Mouse (Mus musculus) limb, embryonic 14.5 days (tissue): ENCODE data around the gene Adamtsl1. TPM values are rescaled to one million over a fixed set of nuclear protein-coding genes. Genes with fewer than 3 reads are reported as not detected.
A peak's percentile ranks its signal among the peaks of the same experiment; 100 is the strongest.

Experiments
- ATAC-seq: fragments of 200-750 bp; cut with Nextera tagmentation; 2 replicates; pipeline ENCODE4 v1.8.0; 2017; ENCODE audit warnings: low read depth, moderate number of reproducible peaks, moderate TSS enrichment; ENCODE audit not compliant: low FRiP score
- DNase-seq: peaks from one replicate; pipeline ENCODE4 v3.0.0-alpha.2; 2015; ENCODE audit warnings: low spot score
- H3K27ac ChIP-seq: fragments of 300-500 bp; sonication (generic); replicated peaks from 2 replicates; pipeline ENCODE4 v1.5.1; 2014; ENCODE audit warnings: low read depth, mild to moderate bottlenecking, low read length, moderate library complexity, mixed read lengths
- H3K27me3 ChIP-seq: fragments of 300-500 bp; sonication (generic); 2 replicates; pipeline ENCODE4 v1.6.1; 2014; ENCODE audit warnings: low read length, mixed read lengths; ENCODE audit not compliant: control insufficient read depth, insufficient read depth
- H3K36me3 ChIP-seq: fragments of 300-500 bp; sonication (generic); 2 replicates; pipeline ENCODE4 v1.6.1; 2014; ENCODE audit warnings: mild to moderate bottlenecking, low read length, moderate library complexity, mixed read lengths; ENCODE audit not compliant: control insufficient read depth, insufficient read depth
- H3K4me1 ChIP-seq: fragments of 300-500 bp; sonication (generic); 2 replicates; pipeline ENCODE4 v1.6.1; 2014; ENCODE audit warnings: antibody characterized with exemption, low read length, mixed read lengths; ENCODE audit not compliant: control insufficient read depth, insufficient read depth
- H3K4me2 ChIP-seq: fragments of 300-500 bp; sonication (generic); replicated peaks from 2 replicates; pipeline ENCODE4 v1.6.1; 2014; ENCODE audit warnings: low read depth, mild to moderate bottlenecking, low read length, moderate library complexity; ENCODE audit not compliant: severe bottlenecking
- H3K4me3 ChIP-seq: fragments of 300-500 bp; sonication (generic); replicated peaks from 2 replicates; pipeline ENCODE4 v1.5.1; 2014; ENCODE audit warnings: low read length
- H3K9ac ChIP-seq: fragments of 300-500 bp; sonication (generic); 2 replicates; pipeline ENCODE4 v1.6.1; 2014; ENCODE audit warnings: mild to moderate bottlenecking, low read depth, low read length, moderate library complexity; ENCODE audit not compliant: severe bottlenecking
- H3K9me3 ChIP-seq: fragments of 300-500 bp; sonication (generic); 2 replicates; pipeline ENCODE4 v1.6.1; 2016; ENCODE audit warnings: low read length; ENCODE audit not compliant: control insufficient read depth
- POLR2A ChIP-seq: fragments of 200-500 bp; IDR thresholded peaks from 2 replicates; pipeline ENCODE4 v1.8.0; 2012; ENCODE audit warnings: inconsistent platforms, mild to moderate bottlenecking, moderate library complexity, borderline replicate concordance; ENCODE audit not compliant: insufficient read depth, insufficient read length; ENCODE audit errors: extremely low read depth
- WGBS: fragments of 180-500 bp; shearing (Covaris S2); extraction: QIAGEN DNeasy Blood & Tissue Kit; methylation state at CpG from one replicate; pipeline ENCODE4 v1.1.7; 2014; 5-methylcytosine and 5-hydroxymethylcytosine counted together
- polyA plus RNA-seq, 2 experiments: library from polyadenylated mRNA; depleted of rRNA in 1 of 2; stranded (reverse) in 1 of 2; unstranded in 1 of 2; fragments of >200 nt; fragmentation: Nextera tagmentation in 1 of 2; extraction: Ambion mirVana in 1 of 2; gene quantifications; 2 replicates each; pipeline versions ENCODE4 v1.2.1 to v1.2.3; 2012 to 2014

Gene Adamtsl1
- polyA plus RNA-seq, 2 experiments: 22.9 to 47.5 TPM

GRCm38 (mm10) chr4:86060614-86061013, 546.6 kb downstream of the Adamtsl1 start:
- Histone ChIP-seq H3K4me1 (0 out of 2 replicates have a peak, but pooled peaks cover 8% of the 10 kb centered on the region), H3K9me3 (no peaks in the 10 kb centered on the region), H3K27me3 (no peaks in the 10 kb centered on the region), H3K36me3 (no peaks in the 10 kb centered on the region), H3K9ac (no peak overlapping the region), H3K4me2 (no peak overlapping the region), H3K27ac (no peak overlapping the region), H3K4me3 (no peak overlapping the region)
- ATAC-seq: no peak
- TF ChIP-seq POLR2A: no peak
- DNase-seq: no peak
- WGBS: 74% methylated on average over 4 of the region's 4 CpGs

- Histone ChIP-seq H3K4me2 (no peak overlapping the region), H3K9ac (no peak overlapping the region), H3K4me1 (peaks cover 19% of the 10 kb centered on the region), H3K27me3 (no peaks in the 10 kb centered on the region), H3K4me3 (no peak overlapping the region), H3K27ac (no peak overlapping the region), H3K36me3 (peaks cover 3% of the 10 kb centered on the region; the same call in 1 of the 2 replicates), H3K9me3 (no peaks in the 10 kb centered on the region)
- ATAC-seq: no peak
- WGBS: 87% methylated on average over 5 of the region's 5 CpGs
- DNase-seq: no peak
- TF ChIP-seq POLR2A: no peak
Measured at GRCm38 (mm10) chr4:86068376-86068775, 554.4 kb downstream of the Adamtsl1 start.

GRCm38 (mm10) chr4:86068875-86069718, 555.1 kb downstream of the Adamtsl1 start:
- WGBS: 48% methylated on average over 13 of the region's 13 CpGs
- TF ChIP-seq POLR2A: no peak
- H3K36me3 ChIP-seq: peaks cover 3% of the 10 kb centered on the region; the same call in 1 of the 2 replicates
- no peak overlapping the region for H3K4me3 ChIP-seq
- no peak for ATAC-seq
- H3K27me3 ChIP-seq: no peaks in the 10 kb centered on the region
- no peaks in the 10 kb centered on the region for H3K9me3 ChIP-seq
- H3K4me2 ChIP-seq: no peak overlapping the region
- DNase-seq: no peak
- H3K9ac ChIP-seq: no peak overlapping the region; the same call in 1 of the 2 replicates
- H3K27ac ChIP-seq: no peak overlapping the region
- H3K4me1 ChIP-seq: peaks cover 19% of the 10 kb centered on the region

- Histone ChIP-seq H3K9ac (no peak overlapping the region), H3K27ac (0 out of 2 replicates have a peak overlapping the region, but pooled peaks have one; percentile 1), H3K27me3 (no peaks in the 10 kb centered on the region), H3K4me1 (peaks cover 17% of the 10 kb centered on the region), H3K4me3 (no peak overlapping the region), H3K36me3 (no peaks in the 10 kb centered on the region), H3K4me2 (no peak overlapping the region), H3K9me3 (no peaks in the 10 kb centered on the region)
- ATAC-seq (no peak), DNase-seq (peak; percentile 31)
- TF ChIP-seq POLR2A: no peak
- 12% methylated on average over 1 of the region's 1 CpGs for WGBS
Measured at GRCm38 (mm10) chr4:86074871-86075270, 560.9 kb downstream of the Adamtsl1 start.

- no peak overlapping the region for H3K9ac ChIP-seq
- no peak for TF ChIP-seq POLR2A
- no peaks in the 10 kb centered on the region for H3K36me3 ChIP-seq
- H3K27ac ChIP-seq: no peak overlapping the region
- 65% methylated on average over 2 of the region's 2 CpGs for WGBS
- no peaks in the 10 kb centered on the region for H3K9me3 ChIP-seq
- no peak for ATAC-seq
- no peak overlapping the region for H3K4me2 ChIP-seq
- DNase-seq: no peak
- H3K4me1 ChIP-seq: peaks cover 14% of the 10 kb centered on the region; the same call in 1 of the 2 replicates
- no peaks in the 10 kb centered on the region for H3K27me3 ChIP-seq
- no peak overlapping the region for H3K4me3 ChIP-seq
Measured at GRCm38 (mm10) chr4:86077355-86077754, 563.4 kb downstream of the Adamtsl1 start.
